Mouse (Mus musculus) midbrain, embryonic 12.5 days (tissue): Measurements from ENCODE around the gene 6430531B16Rik. TPM values are rescaled to one million over a fixed set of nuclear protein-coding genes. Genes with fewer than 3 reads are reported as not detected.

ENCODE experiments used
- ATAC-seq: fragments of 200-750 bp; cut with Nextera tagmentation; 2 replicates; pipeline ENCODE4 v1.8.0; 2017; ENCODE audit warnings: low read depth, moderate TSS enrichment, moderate library complexity; ENCODE audit not compliant: low FRiP score
- H3K27ac ChIP-seq: fragments of 300-500 bp; sonication (generic); replicated peaks from 2 replicates; pipeline ENCODE4 v1.5.1; 2016; ENCODE audit warnings: mild to moderate bottlenecking
- H3K27me3 ChIP-seq: fragments of 300-500 bp; sonication (generic); 2 replicates; pipeline ENCODE4 v1.6.1; 2016; ENCODE audit warnings: mild to moderate bottlenecking
- H3K36me3 ChIP-seq: fragments of 300-500 bp; sonication (generic); 2 replicates; pipeline ENCODE4 v1.6.1; 2016
- H3K4me1 ChIP-seq: fragments of 300-500 bp; sonication (generic); 2 replicates; pipeline ENCODE4 v1.6.1; 2016
- H3K4me2 ChIP-seq: fragments of 300-500 bp; sonication (generic); replicated peaks from 2 replicates; pipeline ENCODE4 v1.6.1; 2016; ENCODE audit warnings: mild to moderate bottlenecking, moderate library complexity
- H3K4me3 ChIP-seq: fragments of 300-500 bp; sonication (generic); 2 replicates; pipeline ENCODE4 v1.5.1; 2016; ENCODE audit warnings: mild to moderate bottlenecking
- H3K9ac ChIP-seq: fragments of 300-500 bp; sonication (generic); replicated peaks from 2 replicates; pipeline ENCODE4 v1.6.1; 2016; ENCODE audit warnings: mild to moderate bottlenecking, moderate library complexity
- H3K9me3 ChIP-seq: fragments of 300-500 bp; sonication (generic); 2 replicates; pipeline ENCODE4 v1.6.1; 2016; ENCODE audit warnings: mild to moderate bottlenecking
- WGBS: fragments of 180-500 bp; shearing (Covaris S2); methylation state at CpG from one replicate; pipeline ENCODE4 v1.1.7; 2016; 5-methylcytosine and 5-hydroxymethylcytosine counted together
- polyA plus RNA-seq: library from polyadenylated mRNA; unstranded; fragments of >200 nt; fragmentation: Nextera tagmentation; extraction: Ambion mirVana; gene quantifications from 2 replicates; pipeline ENCODE4 v1.2.1, GENCODE M21; 2016

6430531B16Rik gene
- polyA plus RNA-seq, 1 experiment from 2014 or later = 0.52 TPM

DNA sequence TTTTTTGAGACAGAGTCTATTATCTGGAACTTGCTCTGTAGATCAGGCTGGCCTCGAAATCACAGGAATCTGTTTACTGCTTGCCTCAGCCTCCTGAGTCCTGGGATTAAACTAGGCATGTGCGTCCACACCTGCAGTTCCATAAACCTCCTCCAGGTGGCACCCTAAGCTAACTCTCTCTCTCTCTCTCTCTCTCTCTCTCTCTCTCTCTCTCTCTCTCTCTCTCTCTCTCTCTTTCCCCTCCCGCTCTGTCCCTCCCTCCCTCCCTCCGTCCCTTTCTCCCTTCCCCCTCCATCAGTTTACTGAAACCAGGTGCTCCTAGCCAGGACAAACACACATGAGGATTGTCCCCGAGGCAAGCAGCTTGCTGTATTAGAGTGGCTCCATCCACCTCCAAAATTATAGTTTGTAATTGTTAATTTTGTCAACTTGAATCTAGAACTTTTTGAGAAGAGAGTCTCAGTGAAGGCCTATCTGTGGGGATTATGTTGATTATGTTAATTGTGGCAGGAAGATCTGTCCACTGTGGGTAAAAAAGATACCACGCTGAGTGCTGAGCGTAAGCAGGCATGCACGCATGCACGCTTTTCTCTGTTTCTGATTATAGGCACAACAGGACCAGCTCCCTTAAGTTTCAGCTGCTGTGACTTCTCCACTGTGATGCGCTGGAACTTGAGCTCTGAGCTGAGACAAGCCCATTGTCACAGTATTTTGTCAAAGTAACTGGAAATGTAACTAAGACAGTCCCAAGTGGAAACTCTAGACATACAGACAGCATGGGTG is 9.0 kb downstream of the 6430531B16Rik start:
- 33% methylated on average over 10 of the region's 10 CpGs for WGBS
- no peaks in the 10 kb centered on the region for H3K9me3 ChIP-seq
- no peak overlapping the region for H3K4me2 ChIP-seq
- no peak overlapping the region for H3K27ac ChIP-seq
- no peak overlapping the region for H3K4me3 ChIP-seq
- no peaks in the 10 kb centered on the region for H3K4me1 ChIP-seq
- H3K36me3 ChIP-seq = no peaks in the 10 kb centered on the region
- H3K9ac ChIP-seq = no peak overlapping the region
- peaks cover 71% of the 10 kb centered on the region for H3K27me3 ChIP-seq
- peak; percentile 24; the same call in 1 of the 2 replicates for ATAC-seq

GRCm38 (mm10) chr7:139968428-139968827 is 10.1 kb downstream of the 6430531B16Rik start:
- Histone ChIP-seq H3K9ac (no peak overlapping the region), H3K4me2 (no peak overlapping the region), H3K9me3 (no peaks in the 10 kb centered on the region), H3K27ac (no peak overlapping the region), H3K36me3 (no peaks in the 10 kb centered on the region), H3K27me3 (peaks cover 71% of the 10 kb centered on the region), H3K4me1 (no peaks in the 10 kb centered on the region), H3K4me3 (no peak overlapping the region)
- no peak for ATAC-seq
- WGBS = 46% methylated on average over 5 of the region's 5 CpGs

GRCm38 (mm10) chr7:139967175-139967574 is 11.4 kb downstream of the 6430531B16Rik start:
- H3K9ac ChIP-seq = no peak overlapping the region
- H3K27ac ChIP-seq = no peak overlapping the region
- peaks cover 64% of the 10 kb centered on the region for H3K27me3 ChIP-seq
- ATAC-seq = no peak
- H3K36me3 ChIP-seq = no peaks in the 10 kb centered on the region
- no peak overlapping the region for H3K4me2 ChIP-seq
- 9% methylated on average over 4 of the region's 4 CpGs for WGBS
- no peaks in the 10 kb centered on the region for H3K4me1 ChIP-seq
- H3K9me3 ChIP-seq = no peaks in the 10 kb centered on the region
- no peak overlapping the region for H3K4me3 ChIP-seq

DNA sequence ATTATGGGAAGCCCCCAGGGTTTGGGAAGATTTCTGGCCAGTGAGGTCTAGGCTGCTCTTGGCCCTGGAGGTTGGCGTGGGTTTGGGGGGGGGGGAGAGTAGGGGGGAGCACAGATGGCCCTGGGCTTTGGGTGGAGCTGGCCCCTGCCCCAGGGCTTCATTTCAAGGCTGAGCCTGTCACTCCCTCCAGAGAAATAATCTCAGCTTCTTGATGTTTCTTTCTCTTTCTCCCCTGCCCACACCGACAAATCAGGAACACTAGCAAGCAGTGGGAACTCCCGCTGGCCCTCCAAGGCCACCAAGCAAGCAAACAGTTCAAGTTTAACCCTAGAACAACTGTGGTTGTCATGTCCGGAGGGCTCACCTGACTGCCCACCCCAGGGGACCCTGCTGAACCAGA is 14.7 kb downstream of the 6430531B16Rik start:
- Histone ChIP-seq H3K9me3 (no peaks in the 10 kb centered on the region), H3K9ac (no peak overlapping the region), H3K36me3 (no peaks in the 10 kb centered on the region), H3K4me1 (no peaks in the 10 kb centered on the region), H3K4me3 (no peak overlapping the region), H3K27ac (no peak overlapping the region), H3K4me2 (no peak overlapping the region), H3K27me3 (peaks cover 57% of the 10 kb centered on the region)
- WGBS = 59% methylated on average over 4 of the region's 4 CpGs
- no peak for ATAC-seq

DNA sequence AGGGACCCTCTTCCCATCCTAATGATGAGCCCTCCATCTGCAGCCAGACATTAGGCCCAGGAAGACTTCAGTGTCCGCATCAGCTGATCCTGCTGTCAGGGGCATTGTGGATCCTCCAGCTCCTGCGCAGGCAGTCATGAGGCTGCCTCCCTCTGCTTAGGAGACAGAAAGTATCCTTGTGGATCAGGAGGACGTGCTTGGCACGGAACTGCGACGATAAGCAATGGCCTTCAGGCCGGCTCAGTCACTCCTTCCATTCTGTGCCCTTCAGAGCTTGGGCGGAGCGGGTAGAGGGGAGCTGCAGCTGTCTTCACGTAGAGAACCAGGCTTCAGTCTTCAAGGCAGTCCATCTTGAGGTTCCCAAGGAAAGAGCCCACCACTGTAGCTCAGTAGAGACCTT is 17.4 kb downstream of the 6430531B16Rik start:
- no peak overlapping the region for H3K9ac ChIP-seq
- peaks cover 60% of the 10 kb centered on the region for H3K27me3 ChIP-seq
- 87% methylated on average over 10 of the region's 10 CpGs for WGBS
- no peak overlapping the region for H3K4me3 ChIP-seq
- H3K4me1 ChIP-seq = no peaks in the 10 kb centered on the region
- ATAC-seq = no peak
- no peak overlapping the region for H3K4me2 ChIP-seq
- H3K9me3 ChIP-seq = no peaks in the 10 kb centered on the region
- H3K36me3 ChIP-seq = no peaks in the 10 kb centered on the region
- no peak overlapping the region for H3K27ac ChIP-seq

GRCm38 (mm10) chr7:139957958-139958357 is 20.6 kb downstream of the 6430531B16Rik start:
- Histone ChIP-seq H3K9me3 (no peaks in the 10 kb centered on the region), H3K4me3 (no peak overlapping the region), H3K4me1 (no peaks in the 10 kb centered on the region), H3K27ac (no peak overlapping the region), H3K9ac (no peak overlapping the region), H3K27me3 (peaks cover 59% of the 10 kb centered on the region), H3K4me2 (no peak overlapping the region), H3K36me3 (no peaks in the 10 kb centered on the region)
- ATAC-seq = no peak
- WGBS = 40% methylated on average over 11 of the region's 11 CpGs

- Histone ChIP-seq H3K4me2 (no peak overlapping the region), H3K27ac (no peak overlapping the region), H3K9me3 (no peaks in the 10 kb centered on the region), H3K36me3 (no peaks in the 10 kb centered on the region), H3K27me3 (peaks cover 62% of the 10 kb centered on the region), H3K4me3 (no peak overlapping the region), H3K9ac (no peak overlapping the region), H3K4me1 (no peaks in the 10 kb centered on the region)
- no peak for ATAC-seq
- WGBS = 62% methylated on average over 11 of the region's 11 CpGs
These were observed 21.1 kb downstream of the 6430531B16Rik start for GRCm38 (mm10) chr7:139957437-139957836.

GRCm38 (mm10) chr7:139956658-139957057 is 21.9 kb downstream of the 6430531B16Rik start:
- whole genome bisulfite sequencing = 83% methylated on average over 3 of the region's 3 CpGs
- no peak for ATAC-seq

GRCm38 (mm10) chr7:139955505-139955904 is 23.1 kb downstream of the 6430531B16Rik start:
- H3K27me3 ChIP-seq = peaks cover 65% of the 10 kb centered on the region
- WGBS = 79% methylated on average over 4 of the region's 4 CpGs

More at GRCm38 (mm10) chr7:139956658-139957057, 21.9 kb downstream of the 6430531B16Rik start:
- Histone ChIP-seq H3K27ac (no peak overlapping the region), H3K4me3 (no peak overlapping the region), H3K36me3 (no peaks in the 10 kb centered on the region), H3K27me3 (peaks cover 62% of the 10 kb centered on the region), H3K9me3 (no peaks in the 10 kb centered on the region), H3K4me2 (no peak overlapping the region), H3K9ac (no peak overlapping the region), H3K4me1 (0 out of 2 replicates have a peak, but pooled peaks cover 4% of the 10 kb centered on the region)

DNA sequence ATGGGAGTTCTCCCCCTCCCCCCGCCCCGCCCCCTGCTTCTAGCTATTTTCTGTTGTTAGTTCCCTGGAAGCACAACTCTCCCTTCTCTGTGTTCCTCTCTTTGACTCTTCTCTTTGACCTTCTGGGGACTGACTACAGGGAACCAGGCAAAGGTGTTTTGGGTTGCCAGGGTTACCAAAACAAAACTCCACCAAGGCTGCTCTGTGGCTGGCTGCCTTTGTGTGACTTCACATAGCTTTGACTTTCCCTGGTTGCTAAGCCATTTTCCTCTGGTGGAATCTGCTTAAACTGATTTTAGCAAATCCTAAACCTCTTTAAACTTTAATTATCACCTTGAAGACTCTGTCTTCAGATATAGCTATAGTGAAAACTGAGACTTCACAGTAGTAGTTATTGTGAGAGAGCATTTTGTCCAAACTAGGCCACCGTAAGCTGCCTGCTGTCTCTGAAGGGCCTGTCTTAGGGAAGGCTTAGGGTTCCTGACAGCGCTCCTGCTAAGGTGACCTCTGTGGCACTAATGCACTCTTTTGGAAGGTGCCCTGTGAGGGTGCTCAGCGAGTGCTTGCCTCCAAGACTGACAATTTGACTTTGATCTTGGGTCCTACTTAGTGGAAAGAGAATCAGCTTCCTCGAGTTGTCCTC is 26.4 kb downstream of the 6430531B16Rik start:
- Histone ChIP-seq H3K27me3 (peaks cover 75% of the 10 kb centered on the region), H3K9ac (no peak overlapping the region), H3K4me1 (peaks cover 20% of the 10 kb centered on the region), H3K4me2 (no peak overlapping the region), H3K27ac (no peak overlapping the region), H3K4me3 (no peak overlapping the region), H3K36me3 (no peaks in the 10 kb centered on the region), H3K9me3 (no peaks in the 10 kb centered on the region)
- 37% methylated on average over 6 of the region's 6 CpGs for WGBS
- no peak for ATAC-seq

More at GRCm38 (mm10) chr7:139955505-139955904, 23.1 kb downstream of the 6430531B16Rik start:
- no peak overlapping the region for H3K9ac ChIP-seq
- H3K4me2 ChIP-seq = no peak overlapping the region
- H3K4me3 ChIP-seq = no peak overlapping the region
- no peak for ATAC-seq
- no peaks in the 10 kb centered on the region for H3K36me3 ChIP-seq
- H3K4me1 ChIP-seq = peaks cover 11% of the 10 kb centered on the region; the same call in 1 of the 2 replicates
- H3K9me3 ChIP-seq = no peaks in the 10 kb centered on the region
- H3K27ac ChIP-seq = no peak overlapping the region

DNA sequence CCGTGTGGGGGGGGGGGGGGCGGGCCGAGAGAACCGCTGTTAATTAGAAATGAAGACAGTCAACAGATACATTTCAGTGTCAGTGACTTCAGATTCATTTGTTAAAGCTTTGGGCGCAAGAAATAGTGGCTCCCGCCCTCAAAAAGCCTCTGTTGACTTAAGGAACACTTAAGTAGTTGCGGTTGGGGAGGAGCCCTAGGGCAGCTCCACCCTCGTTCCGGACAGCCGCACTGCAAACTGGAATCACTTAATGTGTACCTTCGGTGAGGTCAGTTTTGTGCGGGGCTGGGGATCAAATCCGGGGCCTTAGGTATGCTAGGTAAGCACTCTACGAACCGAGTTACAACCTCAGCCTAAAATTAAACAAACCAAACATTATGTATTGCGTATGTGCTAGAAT is 27.5 kb downstream of the 6430531B16Rik start:
- Histone ChIP-seq H3K36me3 (no peaks in the 10 kb centered on the region), H3K4me1 (peaks cover 20% of the 10 kb centered on the region), H3K9ac (no peak overlapping the region), H3K9me3 (no peaks in the 10 kb centered on the region), H3K4me3 (peak overlapping the region; percentile 38), H3K4me2 (peak overlapping the region; percentile 67), H3K27me3 (peaks cover 76% of the 10 kb centered on the region), H3K27ac (no peak overlapping the region)
- no peak for ATAC-seq
- WGBS = 6% methylated on average over 16 of the region's 16 CpGs

DNA sequence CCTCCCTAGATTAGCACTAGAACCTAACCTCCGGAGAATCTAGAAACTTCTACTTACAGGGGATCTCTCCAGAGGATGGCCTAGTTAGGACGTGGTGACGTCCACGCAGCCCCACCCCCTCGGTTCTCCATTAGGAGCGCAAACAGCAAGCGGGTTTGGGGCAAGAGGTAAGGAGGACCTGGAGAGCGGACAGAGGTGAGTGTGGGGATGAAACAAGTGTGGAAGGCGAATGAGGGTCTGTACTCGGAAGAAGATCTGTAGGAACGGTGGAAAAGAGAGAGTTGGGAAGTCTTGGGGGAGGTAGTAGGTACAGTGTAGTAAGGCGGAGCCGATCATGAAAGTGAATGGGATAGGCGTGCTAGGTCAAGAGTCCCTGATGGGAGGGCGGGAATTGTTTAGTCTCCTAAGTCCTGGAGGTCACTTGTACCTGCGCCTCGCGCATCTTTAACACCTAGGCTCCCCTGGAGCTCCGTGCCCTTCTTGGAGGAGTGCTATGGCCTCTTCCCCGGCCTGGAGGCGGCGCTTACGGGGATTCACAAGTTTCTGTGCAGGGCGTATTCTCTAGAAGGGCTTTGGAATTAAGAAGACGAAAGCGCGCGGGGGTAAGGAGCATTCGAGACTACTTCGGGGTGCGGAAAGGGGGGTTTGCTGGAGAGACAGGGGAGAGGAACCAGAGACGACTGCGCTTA is 28.1 kb downstream of the 6430531B16Rik start:
- under 1% methylated on average over 33 of the region's 33 CpGs for WGBS
- Histone ChIP-seq H3K4me1 (peaks cover 20% of the 10 kb centered on the region), H3K27ac (no peak overlapping the region), H3K36me3 (no peaks in the 10 kb centered on the region), H3K4me2 (peak overlapping the region; percentile 67), H3K4me3 (peak overlapping the region; percentile 38), H3K9ac (no peak overlapping the region; the same call in 1 of the 2 replicates), H3K27me3 (peaks cover 77% of the 10 kb centered on the region), H3K9me3 (no peaks in the 10 kb centered on the region)
- peak; percentile 67 for ATAC-seq
